Mouse (Mus musculus): ENCODE data around the gene Grin2d.
"Not testable (repeated sequence)": the region's sequence is repeated elsewhere in the genome, so short reads cannot be mapped to it uniquely, and the experiment has no call there.

The Grin2d gene

DNA sequence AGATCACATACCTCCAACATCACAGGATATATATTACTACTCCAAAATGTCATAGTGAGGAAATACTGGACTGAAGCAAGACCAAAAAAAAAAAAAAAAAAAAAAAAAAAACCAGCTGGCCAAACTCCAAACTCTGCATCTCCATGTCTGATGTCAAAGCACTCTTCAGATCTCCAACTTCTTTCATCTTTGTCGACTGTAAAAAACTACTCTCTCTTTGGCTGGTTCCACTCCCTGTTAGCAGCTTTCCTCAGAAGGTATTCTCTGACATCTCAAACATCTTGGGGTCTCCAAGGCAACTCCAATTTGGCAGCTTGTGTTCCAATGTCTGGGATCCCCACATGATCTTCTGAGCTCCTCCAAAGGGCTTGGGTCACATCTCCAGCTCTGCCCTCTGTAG lies at the start of gene Grin2d:
TSS of gene Grin2d (minus strand) at position 101 of the 400 bp plus-strand sequence.
- not testable (repeated sequence) for ATAC-seq (ENCODE audit: insufficient number of reproducible peaks, low FRiP score, low TSS enrichment)

DNA sequence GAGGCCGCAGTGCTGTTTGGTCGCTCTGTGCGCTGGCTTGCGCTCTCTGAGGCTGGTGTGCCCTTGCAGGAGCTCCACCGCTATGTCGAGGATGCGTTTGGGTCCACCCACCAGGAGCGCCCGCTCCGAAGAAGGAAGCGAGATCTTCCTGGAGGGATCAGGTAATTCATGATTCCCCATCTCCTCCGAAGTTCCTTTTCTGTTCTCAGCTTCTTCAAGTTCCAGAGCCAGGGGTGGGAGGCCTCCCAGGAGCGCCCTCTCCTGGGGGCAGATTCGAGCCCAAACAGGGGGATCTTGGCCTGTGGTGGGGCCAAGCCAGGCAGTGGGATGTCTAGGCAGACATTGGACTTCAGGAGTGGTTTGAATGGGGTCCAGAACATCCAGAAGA lies 46.2 kb upstream of the Grin2d start:
- ATAC-seq (ENCODE audit: insufficient number of reproducible peaks, low FRiP score, low TSS enrichment): no peak

DNA sequence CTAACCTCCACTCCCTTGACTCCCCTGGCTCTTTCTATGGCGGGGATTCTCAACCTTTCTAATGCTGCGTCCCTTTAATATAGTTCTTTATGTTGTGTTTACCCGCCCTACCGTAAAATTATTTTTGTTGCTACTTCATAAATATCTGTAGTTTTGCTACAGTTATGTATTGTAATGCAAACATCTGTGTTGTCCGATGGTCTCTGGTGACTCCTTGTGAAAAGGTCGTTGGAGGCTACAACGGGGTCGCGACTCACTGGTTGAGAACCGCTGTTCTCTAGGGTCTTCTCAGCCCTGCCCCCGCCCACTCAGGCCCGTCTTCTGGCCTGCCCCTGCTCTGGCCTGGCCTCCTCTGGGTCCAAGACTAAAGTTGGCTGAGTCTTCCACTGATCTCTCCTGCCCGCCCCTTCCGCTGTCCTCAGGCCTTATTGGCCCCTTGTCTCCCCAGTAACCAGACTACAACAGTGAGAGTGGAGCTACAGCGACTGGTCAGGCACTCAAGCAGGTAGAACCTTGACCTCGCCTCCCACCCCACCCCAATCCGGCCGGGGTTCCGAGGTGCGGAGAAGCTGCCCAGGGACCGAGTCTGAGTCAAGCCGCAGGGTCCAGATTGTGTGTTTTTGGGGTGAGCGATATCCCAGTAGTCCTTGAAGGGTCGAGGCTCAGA lies 45.7 kb upstream of the Grin2d start, which contains the start of gene Ccdc114:
TSS of gene Ccdc114 (plus strand) at position 311 of the 667 bp plus-strand sequence.
- ATAC-seq (ENCODE audit: insufficient number of reproducible peaks, low FRiP score, low TSS enrichment): peak; percentile 27; the same call in 1 of the 2 replicates

DNA sequence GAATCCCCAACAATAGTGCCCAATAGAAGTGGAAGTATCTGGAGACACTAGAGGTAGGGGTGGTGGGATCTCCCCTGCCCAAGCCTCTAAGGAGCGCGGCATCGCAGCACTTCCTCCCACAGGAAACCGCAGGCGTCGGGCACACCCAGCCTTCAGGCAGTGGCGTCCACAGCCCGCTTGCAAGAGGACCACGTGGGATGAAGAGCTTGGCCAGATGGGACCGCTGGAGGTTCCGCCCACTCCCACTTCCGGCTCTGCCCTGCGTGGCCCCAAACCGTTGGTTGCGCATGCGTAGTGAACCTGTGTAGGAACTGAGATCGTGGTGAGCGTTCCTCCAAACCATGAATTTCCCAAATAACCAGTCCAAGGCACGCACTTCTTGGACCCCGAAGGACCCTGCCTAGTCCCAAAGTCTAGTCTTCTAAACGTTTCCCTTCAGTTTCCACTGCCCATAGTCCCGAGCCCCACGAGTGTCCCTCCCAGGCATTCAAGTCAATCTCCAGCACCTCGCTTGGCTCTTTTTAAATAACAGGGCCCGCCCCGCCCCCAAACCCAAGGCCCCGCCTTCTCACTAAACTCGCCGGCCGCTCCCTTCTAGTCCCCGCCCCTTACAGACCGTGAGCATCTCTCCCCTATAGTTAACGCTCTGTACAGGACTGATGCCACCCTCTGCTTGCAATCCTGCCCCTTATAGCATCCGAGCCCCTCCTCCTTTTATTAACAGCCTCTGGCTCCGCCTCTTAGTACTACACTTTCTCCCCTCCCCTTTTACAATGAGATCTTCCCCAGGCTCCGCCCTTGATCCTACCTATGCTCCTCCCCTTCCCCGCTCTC lies 45.0 kb upstream of the Grin2d start:
- peak; percentile 84; the same call in 1 of the 2 replicates for ATAC-seq (ENCODE audit: insufficient number of reproducible peaks, low FRiP score, low TSS enrichment)

DNA sequence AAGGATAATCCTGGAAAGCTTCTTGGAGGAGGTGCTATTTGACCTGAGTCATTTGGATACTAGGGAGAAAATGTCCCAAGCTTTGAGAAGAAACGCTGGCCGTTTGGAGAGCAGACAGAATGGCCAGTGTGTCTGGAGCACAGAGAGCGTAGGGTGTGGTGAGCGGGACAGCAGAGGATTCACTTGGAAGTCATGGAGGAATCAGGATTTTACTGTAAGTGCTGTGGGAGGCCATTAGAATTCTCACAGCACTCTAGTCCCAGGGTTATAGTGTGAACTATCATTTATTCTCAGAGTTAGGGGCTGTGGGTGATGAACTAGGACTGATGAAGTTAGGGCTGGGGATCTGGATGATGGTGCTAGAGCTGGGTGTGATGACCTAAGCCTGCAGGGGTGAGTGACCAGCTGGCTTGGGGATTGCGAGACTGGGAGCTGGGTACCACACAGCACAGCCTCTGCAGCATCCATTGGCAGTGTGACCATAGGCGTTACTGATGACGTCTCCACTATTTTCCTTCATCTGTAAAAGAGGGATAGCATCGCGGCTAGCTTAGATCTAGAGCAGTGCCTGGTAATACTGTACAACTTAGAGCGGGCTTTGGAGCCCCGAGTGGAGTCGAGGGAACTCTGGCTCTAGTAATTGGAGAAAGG lies 43.9 kb upstream of the Grin2d start:
- no peak for ATAC-seq (ENCODE audit: insufficient number of reproducible peaks, low FRiP score, low TSS enrichment)

DNA sequence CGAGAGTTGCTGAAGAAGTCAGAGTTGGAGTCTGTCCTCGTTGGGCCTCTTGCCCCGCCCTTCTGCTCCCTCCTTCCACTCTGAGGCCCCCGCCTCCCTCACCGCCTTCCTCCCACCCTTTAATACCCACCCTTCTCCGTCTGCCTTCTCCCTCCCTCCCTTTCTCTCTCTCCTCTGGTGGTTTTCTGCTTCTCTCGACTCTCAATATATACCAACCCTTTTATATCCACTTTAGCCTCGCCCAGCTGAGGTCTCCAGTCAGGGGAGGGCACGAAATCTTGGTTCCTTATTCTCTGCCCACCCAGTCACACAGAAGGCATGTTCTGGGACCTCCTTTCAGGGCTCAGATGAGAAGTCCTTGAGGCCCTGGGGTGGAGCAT lies 43.1 kb upstream of the Grin2d start, which contains the start of gene Emp3:
TSS of gene Emp3 (minus strand) at position 163 of the 380 bp plus-strand sequence.
- ATAC-seq (ENCODE audit: insufficient number of reproducible peaks, low FRiP score, low TSS enrichment): no peak

DNA sequence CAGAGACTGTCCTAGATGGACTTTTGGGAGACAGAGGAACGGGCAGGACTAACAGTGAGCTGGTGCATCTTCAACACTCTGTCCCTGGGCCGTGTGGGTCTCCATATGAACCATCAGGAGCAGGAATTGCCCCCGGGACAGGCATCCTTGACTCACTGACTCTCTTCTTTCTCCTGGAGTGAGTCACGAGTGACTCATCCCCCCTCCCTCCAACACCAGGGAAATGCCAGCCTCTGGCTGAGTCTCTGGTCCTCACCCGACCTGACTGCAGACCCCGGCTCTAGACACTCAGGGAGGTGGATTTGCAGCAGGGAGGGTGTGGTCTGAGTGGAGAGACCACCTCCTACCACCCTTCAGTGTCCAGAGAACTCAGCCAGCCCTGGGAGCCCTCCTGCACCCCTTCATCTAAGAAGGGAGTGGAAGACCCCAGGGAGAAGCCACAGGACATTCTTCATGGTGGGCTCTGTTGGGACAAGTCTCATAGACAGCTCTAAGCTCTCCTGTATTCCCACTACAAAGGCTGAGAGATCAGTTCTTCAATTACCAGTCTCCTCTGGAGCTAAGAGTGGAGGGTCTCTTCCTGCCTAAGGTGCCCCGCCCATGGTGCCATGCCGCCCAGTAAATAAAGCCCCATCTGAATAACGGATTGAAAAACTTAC lies 42.5 kb upstream of the Grin2d start:
- no peak for ATAC-seq (ENCODE audit: insufficient number of reproducible peaks, low FRiP score, low TSS enrichment)

DNA sequence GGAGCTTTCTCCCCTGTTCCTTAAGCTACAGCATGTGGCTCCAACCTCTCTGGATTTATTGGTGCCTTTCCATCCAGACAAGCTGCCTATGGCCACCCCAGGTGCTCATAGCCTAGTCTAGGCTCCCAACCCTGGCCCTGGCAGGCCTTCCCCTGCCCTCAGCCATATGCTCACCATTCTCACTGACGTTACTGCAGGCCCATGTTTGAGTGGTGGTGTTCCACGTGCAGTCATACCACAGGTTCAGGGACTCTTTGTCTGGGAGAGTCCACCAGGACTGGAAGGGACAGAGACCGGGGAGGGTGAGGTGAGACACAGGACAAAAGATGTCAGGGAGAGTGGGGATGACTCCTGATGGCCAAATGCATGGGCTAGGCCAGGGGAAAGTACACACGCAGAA lies 41.6 kb upstream of the Grin2d start:
- no peak for ATAC-seq (ENCODE audit: insufficient number of reproducible peaks, low FRiP score, low TSS enrichment)

DNA sequence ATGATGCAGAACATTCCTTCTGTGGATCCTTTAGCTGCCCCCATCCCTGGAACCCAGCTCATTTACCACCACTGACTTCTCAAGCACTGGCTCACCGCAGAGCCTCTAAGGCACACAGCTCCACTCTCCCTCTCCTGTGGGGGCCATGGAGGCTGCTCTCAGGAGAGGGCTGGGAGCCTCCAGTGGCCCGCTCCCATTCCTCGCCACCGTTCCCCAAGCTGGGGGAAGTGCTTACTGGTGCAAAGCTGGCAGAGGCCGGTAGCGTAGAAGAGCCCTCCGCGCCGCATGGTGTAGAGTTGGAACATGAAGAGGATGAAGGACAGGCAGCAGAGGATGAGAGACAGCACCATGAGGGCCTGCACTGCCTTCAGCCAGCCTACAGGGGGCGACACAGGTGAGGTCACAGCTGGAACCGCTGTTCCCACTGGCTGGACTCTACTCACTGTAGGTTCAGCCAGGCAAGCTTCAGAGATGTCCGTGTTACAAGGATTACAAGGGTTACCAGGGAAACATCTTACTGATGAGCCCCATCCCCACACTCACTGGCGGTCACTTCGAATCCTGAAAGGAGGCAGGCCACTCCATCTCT lies 41.0 kb upstream of the Grin2d start:
- no peak for ATAC-seq (ENCODE audit: insufficient number of reproducible peaks, low FRiP score, low TSS enrichment)

DNA sequence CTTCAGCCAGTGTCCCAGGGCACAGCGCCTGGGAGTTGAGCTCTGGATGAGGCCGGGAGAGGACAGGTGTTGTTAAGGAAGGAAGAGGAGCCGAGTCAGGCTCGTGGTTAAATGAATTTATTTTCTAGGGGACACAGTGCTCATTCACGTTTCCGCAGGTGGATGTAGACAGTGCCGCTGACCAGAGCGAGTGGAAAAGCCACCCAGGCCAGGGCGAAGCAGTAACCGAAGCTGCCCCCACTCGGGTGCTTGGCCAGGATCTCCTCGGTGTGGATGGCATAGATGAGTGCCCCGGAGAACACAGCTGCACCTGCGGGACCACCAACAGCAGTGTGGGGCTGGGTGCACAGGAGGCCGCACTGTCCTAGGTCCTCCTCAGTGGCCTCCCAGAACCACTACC lies 39.7 kb upstream of the Grin2d start:
- ATAC-seq (ENCODE audit: insufficient number of reproducible peaks, low FRiP score, low TSS enrichment): no peak

DNA sequence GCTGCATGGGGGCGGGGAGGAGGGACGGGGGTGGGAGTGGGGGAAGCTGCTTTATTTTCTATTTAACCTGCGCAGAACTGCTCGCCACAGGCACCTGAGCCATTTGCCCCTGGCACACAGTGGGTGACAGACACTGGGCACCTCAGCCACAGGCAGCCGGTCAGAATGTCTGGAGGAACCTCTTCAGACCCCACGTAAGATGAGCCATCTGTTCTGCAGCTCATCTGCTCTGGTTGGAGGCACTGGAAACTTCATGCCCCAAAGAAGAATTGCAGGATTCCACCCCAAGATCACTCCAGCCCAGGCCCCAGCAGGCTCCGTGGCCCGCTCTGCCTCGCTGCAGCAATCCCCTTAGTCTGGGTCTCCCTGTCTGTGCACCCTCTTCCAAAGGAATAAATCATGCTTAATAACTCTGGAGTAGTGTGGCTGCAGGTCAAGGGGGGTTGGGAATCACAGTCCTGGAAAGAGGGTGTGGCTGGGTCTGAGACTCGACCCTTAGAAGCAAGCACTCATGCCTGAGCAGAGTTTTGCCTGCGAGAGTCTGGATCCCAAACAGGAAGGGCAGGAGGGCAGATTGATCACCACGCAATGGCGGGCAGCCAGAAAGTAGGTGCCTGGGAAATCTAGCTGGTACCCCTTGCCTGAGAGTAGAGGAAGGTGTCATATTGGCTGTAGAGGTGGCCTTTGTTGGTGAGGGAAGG lies 39.0 kb upstream of the Grin2d start:
- ATAC-seq (ENCODE audit: insufficient number of reproducible peaks, low FRiP score, low TSS enrichment): no peak

DNA sequence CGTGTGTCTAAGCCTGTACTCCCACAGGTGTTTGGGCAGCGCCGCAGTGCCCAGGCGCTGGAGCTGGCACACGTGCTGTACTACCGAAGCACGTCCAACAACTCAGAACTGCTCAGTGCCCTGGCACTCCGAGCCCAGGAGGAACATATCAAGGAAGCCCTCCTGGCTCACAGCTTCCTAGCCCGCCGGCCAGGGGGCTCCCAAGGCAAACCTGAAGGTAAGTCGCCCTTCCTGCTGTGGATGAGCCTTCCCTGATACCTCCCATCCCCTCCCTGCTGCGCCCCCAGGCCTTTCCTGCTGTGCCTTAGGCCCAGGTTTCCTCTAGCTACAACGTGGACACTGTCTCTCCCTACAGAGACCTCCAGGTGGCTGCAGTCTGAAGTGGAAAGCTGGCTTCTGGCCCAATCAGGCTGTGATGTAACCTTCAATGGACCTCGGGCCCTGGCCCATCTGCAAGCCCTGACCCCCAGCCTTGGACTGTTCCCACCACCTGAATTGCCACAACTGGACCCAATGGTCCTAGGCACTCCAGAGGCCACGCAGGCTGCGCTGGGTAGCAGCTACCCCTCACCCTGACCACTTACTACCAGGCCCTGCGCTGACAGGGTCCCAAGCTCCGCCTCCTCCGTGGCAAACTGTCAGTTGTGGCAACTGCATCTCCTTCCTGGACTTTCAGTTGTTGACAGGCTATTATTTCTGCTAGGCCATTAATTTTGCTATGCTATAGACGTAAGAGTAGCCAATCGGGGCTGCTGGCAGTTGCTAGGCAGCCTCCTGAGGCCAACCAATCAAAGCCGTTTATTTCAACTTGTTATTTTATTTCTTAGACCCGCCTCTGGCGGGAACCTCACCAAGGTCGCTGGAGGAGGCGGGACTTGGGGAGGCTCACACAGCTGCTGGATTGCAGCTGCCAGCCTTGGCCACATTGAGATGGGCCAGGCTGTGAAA lies 38.2 kb upstream of the Grin2d start:
- no peak for ATAC-seq (ENCODE audit: insufficient number of reproducible peaks, low FRiP score, low TSS enrichment)

DNA sequence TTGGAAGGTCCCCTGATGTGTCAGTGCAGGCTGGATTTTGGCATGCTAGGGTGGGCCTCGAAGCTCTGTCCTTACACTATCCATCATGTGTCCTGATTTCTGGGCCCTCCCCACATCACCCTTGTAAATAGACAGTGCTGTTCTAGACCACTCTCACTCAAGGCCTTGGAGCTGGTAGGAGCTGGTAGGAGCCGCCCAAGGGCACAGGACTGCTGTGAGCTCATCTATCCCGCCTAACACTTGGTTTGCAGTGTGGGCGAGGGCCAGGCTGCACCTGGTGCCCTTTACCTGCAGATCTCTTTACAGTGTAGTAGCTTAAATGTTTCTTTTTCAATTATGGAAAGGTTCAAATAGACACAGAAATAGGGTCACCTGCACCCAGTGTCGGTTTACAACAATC lies 36.8 kb upstream of the Grin2d start:
- ATAC-seq (ENCODE audit: insufficient number of reproducible peaks, low FRiP score, low TSS enrichment): no peak

DNA sequence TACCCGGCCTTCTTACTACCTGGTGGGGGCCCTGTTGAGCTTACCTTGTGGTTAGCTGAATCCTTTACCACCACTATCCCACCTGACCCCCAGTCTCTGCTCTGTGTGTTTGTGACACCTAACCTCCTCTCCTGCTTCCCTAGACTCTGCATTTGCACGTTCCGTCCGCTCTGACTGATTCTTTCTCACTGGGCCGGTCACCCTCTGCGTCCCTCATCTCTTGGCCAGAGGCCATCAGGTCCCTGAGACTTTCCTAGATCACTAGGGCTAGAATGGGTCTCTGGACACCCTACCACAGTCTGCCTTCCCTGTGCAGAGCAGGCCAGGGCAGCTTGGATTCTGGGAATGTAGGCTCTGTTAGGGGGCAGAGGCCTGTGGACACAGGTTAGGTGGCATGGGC lies 35.9 kb upstream of the Grin2d start:
- no peak for ATAC-seq (ENCODE audit: insufficient number of reproducible peaks, low FRiP score, low TSS enrichment)

DNA sequence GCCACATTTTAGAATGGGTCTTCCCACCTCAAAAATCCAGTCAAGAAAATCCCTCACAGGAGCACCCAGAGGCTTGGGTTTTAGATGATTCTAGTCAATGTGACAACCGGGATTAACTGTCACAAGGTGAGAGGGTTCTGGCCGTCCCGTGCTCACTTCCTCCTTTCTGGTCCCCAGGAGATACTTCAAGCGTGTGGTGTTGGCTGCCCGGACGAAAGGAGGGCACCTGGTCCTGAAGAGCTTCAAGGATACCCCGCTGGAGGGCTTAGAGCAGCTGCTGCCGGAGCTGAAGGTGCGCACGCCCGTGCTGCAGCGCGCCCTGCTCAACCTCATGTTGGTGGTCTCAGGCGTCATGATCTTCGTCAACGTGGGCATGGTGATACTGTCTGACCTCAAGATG lies 31.0 kb upstream of the Grin2d start:
- no peak for ATAC-seq (ENCODE audit: insufficient number of reproducible peaks, low FRiP score, low TSS enrichment)

DNA sequence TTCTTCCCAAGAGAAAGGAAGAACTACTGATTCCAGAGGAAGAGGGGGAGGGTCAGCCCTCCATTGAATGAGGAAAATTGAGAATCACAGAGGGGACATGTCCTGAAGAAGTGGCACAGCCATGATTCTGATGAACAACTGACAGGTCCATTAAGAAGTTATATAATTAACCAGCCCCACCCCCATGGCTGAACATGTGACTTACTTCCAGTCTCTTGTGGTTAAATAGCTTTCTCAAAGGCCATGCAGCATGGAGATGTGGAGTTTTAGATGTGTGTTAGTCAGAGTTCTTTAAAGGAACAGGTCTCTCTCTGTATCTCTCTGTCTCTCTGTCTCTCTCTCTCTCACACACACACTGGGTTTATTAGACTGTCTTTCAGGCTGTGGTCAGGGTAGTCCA lies 30.2 kb upstream of the Grin2d start:
- no peak for ATAC-seq (ENCODE audit: insufficient number of reproducible peaks, low FRiP score, low TSS enrichment)

DNA sequence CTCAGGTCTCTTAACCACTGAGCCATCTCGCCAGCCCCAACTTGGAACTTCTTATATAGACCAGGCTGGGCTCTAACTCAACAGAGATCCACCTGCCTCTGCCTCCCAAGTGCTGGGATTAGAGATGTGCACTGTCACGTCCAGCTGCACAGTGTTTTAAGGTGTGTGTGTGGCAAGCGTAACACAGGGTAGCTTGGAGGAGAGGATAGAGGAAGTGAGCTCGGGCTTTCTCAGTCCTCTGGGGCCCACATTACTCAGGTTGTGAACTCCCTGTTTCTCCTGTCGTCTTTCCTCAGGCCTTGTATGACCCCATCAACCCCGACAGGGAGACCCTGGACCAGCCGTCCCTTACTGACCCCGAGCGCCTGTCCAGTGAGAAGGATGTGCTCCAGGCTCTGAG lies 28.4 kb upstream of the Grin2d start:
- ATAC-seq (ENCODE audit: insufficient number of reproducible peaks, low FRiP score, low TSS enrichment): no peak

DNA sequence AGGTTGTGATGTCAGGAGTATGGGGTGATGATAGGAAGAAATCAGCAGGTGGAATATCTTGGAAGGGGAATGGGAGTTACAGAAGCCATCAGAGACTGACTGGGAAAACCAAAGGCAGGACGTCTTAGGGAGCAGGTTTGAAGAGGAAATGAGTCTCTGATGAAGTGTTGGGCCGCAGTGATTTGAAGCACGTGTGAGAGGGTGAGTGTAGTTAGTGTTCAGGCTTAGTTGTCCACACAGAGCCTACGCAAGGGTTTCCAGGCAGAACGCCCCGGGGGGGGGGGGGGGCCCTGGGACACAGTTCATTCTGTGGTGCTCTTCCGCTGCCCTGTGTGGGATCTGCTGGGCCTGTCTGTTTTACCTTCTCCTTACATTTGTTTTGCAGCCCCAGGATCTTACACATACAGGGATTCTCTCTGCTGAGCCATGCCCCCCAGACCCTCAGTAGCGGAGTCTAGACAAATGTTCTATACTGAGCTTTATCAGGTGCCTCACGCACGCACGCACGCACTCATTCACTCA lies 24.4 kb upstream of the Grin2d start:
- ATAC-seq (ENCODE audit: insufficient number of reproducible peaks, low FRiP score, low TSS enrichment): no peak
